Mouse (Mus musculus) spleen, adult 2 months (tissue): ENCODE data around the gene Cpne2. TPM values are rescaled to one million over a fixed set of nuclear protein-coding genes. Genes with fewer than 3 reads are reported as not detected.

Experiments used
- DNase-seq, 2 experiments: peaks; one replicate each; pipeline versions ENCODE4 v3.0.0 to v3.0.0-alpha.2; 2012 to 2021; ENCODE audit warnings: low spot score in 2 of 2, low read depth in 1 of 2
- H3K27ac ChIP-seq: fragments of 200-500 bp; 2 replicates; pipeline ENCODE4 v1.5.1; 2012; ENCODE audit warnings: low read length, inconsistent platforms; ENCODE audit not compliant: insufficient read depth
- H3K27me3 ChIP-seq: fragments of 200-500 bp; 2 replicates; pipeline ENCODE4 v1.6.1; 2012; ENCODE audit warnings: mild to moderate bottlenecking, moderate library complexity, low read length, inconsistent platforms; ENCODE audit not compliant: control insufficient read depth, insufficient read depth
- H3K36me3 ChIP-seq: fragments of 200-500 bp; 2 replicates; pipeline ENCODE4 v1.6.1; 2012; ENCODE audit warnings: mild to moderate bottlenecking, low read length, inconsistent platforms; ENCODE audit not compliant: control insufficient read depth, insufficient read depth
- H3K4me1 ChIP-seq: fragments of 200-500 bp; 2 replicates; pipeline ENCODE4 v1.6.1; 2011; ENCODE audit warnings: inconsistent platforms; ENCODE audit not compliant: control insufficient read depth, insufficient read depth, insufficient read length
- H3K4me3 ChIP-seq: fragments of 200-500 bp; 2 replicates; pipeline ENCODE4 v1.5.1; 2011; ENCODE audit warnings: mild to moderate bottlenecking, inconsistent platforms; ENCODE audit not compliant: insufficient read depth, insufficient read length; ENCODE audit errors: extremely low read depth
- CTCF ChIP-seq: fragments of 200-500 bp; IDR thresholded peaks from 2 replicates; pipeline ENCODE4 v1.5.1; 2011; ENCODE audit warnings: mild to moderate bottlenecking, inconsistent platforms; ENCODE audit not compliant: insufficient read depth, insufficient read length, insufficient replicate concordance; ENCODE audit errors: extremely low read depth
- POLR2A ChIP-seq: fragments of 200-500 bp; IDR thresholded peaks from 2 replicates; pipeline ENCODE4 v1.6.1; 2011; ENCODE audit warnings: low read depth, low read length, inconsistent platforms
- WGBS: fragments of 180-500 bp; shearing (Covaris S2); methylation state at CpG from one replicate; pipeline ENCODE4 v1.1.7; 2018; 5-methylcytosine and 5-hydroxymethylcytosine counted together
- polyA plus RNA-seq: library from polyadenylated mRNA; depleted of rRNA; stranded (reverse); fragments of >200 nt; gene quantifications from 2 replicates; pipeline ENCODE4 v1.2.3, GENCODE M21; 2012

The Cpne2 gene
- polyA plus RNA-seq, 1 experiment = 29.7 TPM

DNA sequence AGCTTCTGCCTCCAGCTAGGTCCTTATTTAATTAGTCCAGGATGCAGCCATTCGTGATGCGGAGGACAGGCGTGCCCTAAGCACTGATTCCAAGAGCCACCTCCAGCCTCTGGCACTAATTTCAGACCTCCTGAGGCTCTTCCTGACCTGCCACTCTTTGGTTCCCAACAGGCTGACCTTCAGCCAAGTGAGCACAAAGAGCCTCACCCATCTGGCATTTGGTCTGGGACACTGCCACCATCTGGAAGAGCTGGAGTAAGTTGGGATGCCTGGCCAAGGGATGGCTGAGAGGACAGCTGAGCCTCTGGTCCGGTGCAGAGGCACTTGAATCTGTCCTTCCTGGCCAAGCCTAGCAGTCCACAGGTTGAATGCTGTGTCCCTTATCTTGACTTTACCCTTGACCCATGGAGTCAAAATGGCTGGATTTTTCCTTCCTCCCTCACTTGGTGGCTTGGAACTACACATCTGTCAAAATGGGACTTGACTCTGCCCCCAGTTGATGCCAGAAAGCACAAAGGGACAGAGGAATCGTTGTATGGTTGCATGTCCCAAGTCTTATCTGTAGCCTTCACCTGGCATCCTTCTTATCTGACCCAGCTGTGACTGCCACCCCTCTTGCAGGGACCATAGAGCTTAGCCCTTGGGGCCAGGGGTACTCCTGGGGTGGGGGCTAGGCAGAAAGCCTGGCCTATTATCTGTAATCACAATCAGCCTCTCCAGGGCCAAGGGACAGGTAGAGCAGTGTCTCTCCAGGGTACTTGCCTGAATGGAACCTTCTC is 17.2 kb upstream of the Cpne2 start:
- Histone ChIP-seq H3K4me1 (no peaks in the 10 kb centered on the region), H3K36me3 (peaks cover 21% of the 10 kb centered on the region), H3K27me3 (no peaks in the 10 kb centered on the region), H3K4me3 (no peak overlapping the region), H3K27ac (no peak overlapping the region)
- 89% methylated on average over 5 of the region's 5 CpGs for WGBS
- no peak for DNase-seq
- TF ChIP-seq POLR2A (no peak), CTCF (no peak)

DNA sequence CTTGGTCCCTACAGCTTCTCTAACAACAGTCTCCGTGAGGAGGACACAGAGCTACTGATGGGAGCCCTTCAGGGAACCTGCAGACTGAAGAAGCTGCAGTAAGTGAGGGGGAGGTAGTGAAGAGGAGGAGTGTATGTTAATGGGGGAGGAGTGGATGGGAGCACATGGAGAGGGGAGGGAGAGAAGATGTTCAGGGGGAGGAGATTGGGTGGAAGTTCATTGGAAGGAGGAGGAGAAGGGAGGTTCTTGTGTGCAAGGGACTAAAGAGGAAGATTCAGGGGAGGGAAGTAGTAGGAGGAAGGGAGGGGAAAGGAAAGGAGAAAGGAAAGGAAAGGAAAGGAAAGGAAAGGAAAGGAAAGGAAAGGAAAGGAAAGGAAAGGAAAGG is 16.6 kb upstream of the Cpne2 start:
- Histone ChIP-seq H3K4me1 (no peaks in the 10 kb centered on the region), H3K27ac (no peak overlapping the region), H3K4me3 (no peak overlapping the region), H3K27me3 (no peaks in the 10 kb centered on the region), H3K36me3 (peaks cover 19% of the 10 kb centered on the region)
- TF ChIP-seq POLR2A (no peak), CTCF (no peak)
- 88% methylated on average over 1 of the region's 1 CpGs for WGBS
- no peak for DNase-seq

DNA sequence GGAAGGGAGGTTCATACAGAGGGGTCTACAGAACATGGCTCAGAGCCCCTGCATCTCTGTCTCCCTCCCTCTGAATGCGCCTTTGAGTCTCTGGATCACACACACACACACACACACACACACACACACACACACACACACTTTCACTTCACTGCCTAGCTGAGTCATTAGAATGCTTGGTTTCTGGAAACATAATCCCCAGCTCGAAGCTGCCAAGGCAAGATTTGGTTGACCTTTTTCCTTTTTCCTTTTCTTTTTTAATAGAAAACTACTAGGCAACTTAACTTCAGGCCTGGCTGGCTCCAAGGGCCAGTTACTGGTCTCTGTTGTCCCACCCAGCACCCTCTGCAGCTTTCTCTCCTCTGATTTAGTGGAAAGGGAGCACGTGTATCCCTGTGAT is 16.0 kb upstream of the Cpne2 start:
- TF ChIP-seq POLR2A (no peak), CTCF (no peak)
- no peaks in the 10 kb centered on the region for H3K27me3 ChIP-seq
- no peaks in the 10 kb centered on the region for H3K4me1 ChIP-seq
- no peak overlapping the region for H3K4me3 ChIP-seq
- 70% methylated on average over 3 of the region's 3 CpGs for WGBS
- peaks cover 19% of the 10 kb centered on the region for H3K36me3 ChIP-seq
- no peak overlapping the region for H3K27ac ChIP-seq
- no peak for DNase-seq

DNA sequence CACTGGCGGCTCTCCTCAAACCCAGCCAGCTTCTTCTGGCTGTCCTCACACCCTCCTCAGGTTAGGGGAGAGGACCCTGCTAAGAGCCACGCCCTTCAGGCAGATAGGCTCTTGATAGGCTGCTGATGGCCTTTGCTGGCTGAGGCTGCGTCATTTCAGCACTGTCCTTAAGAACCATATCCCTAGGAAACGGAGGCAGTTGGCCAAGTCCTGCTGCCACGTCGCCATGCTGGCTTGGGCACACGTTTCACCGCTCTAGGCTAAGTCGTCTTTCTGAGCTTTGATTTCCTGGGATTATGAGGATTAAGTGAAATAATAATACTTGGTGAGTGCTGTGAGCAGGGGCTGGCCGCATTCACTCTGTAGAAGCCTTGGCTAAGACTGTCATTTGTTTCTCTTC is 14.5 kb upstream of the Cpne2 start:
- no peaks in the 10 kb centered on the region for H3K4me1 ChIP-seq
- H3K27me3 ChIP-seq = no peaks in the 10 kb centered on the region
- no peak overlapping the region for H3K4me3 ChIP-seq
- TF ChIP-seq CTCF (no peak), POLR2A (no peak)
- H3K36me3 ChIP-seq = peaks cover 19% of the 10 kb centered on the region
- DNase-seq = no peak
- no peak overlapping the region for H3K27ac ChIP-seq
- 93% methylated on average over 10 of the region's 10 CpGs for WGBS

DNA sequence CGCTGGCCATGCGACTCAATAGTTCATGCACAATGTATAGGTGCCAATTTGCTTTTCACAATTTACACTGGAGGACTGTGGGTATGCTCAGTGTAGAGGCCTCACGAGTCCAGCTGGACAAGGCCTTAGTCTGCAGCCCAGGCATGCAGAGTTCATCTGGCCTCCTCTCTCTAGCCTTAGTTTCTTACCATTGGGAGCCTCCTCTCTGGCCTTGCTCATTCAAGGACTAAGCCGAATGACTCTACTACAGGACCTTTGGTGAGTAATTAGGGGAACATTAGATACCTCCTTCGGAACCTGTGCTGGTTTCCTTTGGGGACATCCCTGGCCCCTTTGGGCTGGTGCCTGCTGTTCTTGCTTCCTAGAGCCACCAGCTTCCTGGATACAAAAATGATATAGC is 13.8 kb upstream of the Cpne2 start:
- H3K27ac ChIP-seq = no peak overlapping the region
- TF ChIP-seq POLR2A (no peak), CTCF (no peak)
- no peaks in the 10 kb centered on the region for H3K4me1 ChIP-seq
- 96% methylated on average over 5 of the region's 5 CpGs for WGBS
- H3K4me3 ChIP-seq = no peak overlapping the region
- peaks cover 16% of the 10 kb centered on the region for H3K36me3 ChIP-seq
- no peak for DNase-seq
- no peaks in the 10 kb centered on the region for H3K27me3 ChIP-seq

DNA sequence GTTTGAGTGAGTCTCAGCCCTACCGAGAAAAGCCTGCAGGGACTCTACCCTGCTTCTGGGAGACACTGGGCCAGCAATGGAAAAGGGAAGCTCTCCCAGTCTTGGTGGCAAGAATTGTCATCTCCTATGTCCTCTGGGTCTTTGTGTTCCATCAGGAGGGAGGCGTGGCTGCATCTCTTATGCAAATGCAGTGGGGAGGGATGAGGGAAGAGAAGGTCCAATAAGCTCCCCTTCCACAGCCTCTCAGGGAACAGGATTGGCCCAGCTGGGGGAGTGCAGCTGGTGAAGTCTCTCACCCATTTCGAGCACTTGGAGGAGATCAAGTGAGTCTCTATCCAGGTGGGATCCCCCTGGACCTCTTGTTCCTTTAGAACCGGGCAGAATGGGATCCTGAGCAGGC is 11.3 kb upstream of the Cpne2 start:
- Histone ChIP-seq H3K27ac (no peak overlapping the region), H3K4me1 (no peaks in the 10 kb centered on the region), H3K4me3 (no peak overlapping the region), H3K27me3 (no peaks in the 10 kb centered on the region), H3K36me3 (peaks cover 17% of the 10 kb centered on the region)
- DNase-seq = no peak
- 80% methylated on average over 4 of the region's 4 CpGs for WGBS
- TF ChIP-seq POLR2A = no peak
- no peak for TF ChIP-seq CTCF

DNA sequence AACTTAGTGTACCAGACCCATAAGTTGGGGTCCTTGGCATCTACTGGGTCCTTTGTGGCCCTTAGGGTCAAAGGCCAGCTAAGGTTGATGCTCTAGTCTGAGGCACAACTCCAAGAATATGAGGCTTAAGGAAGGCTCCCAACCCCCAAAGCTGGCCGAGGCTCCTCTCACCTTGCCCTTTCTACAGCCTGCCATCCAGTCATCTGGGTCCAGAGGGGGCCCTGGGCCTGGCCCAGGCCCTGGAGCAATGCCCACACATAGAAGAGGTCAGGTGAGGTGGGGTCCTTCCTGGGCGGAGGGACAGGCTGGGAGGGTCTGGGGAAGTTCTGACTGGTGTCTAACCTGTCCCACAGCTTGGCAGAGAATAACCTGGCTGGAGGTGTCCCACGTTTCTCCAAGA is 10.3 kb upstream of the Cpne2 start:
- DNase-seq = no peak
- no peaks in the 10 kb centered on the region for H3K27me3 ChIP-seq
- H3K4me3 ChIP-seq = no peak overlapping the region
- H3K36me3 ChIP-seq = peaks cover 17% of the 10 kb centered on the region
- H3K27ac ChIP-seq = no peak overlapping the region
- no peaks in the 10 kb centered on the region for H3K4me1 ChIP-seq
- 89% methylated on average over 3 of the region's 3 CpGs for WGBS
- TF ChIP-seq CTCF (no peak), POLR2A (no peak)
